Mouse (Mus musculus) stomach, embryonic 16.5 days (tissue): ENCODE measurements at regions not wholly inside any gene's neighbourhood (a gene's known extent, or its start where the extent isn't known, plus 50 kb on each side); places are given as distances from the start of the nearest gene placed in this dataset.
A peak's percentile ranks its signal among the peaks of the same experiment; 100 is the strongest.

ENCODE experiments used
- ATAC-seq: fragments of 200-750 bp; cut with Nextera tagmentation; 2 replicates; pipeline ENCODE4 v1.8.0; 2017; ENCODE audit warnings: moderate number of reproducible peaks, moderate TSS enrichment; ENCODE audit not compliant: insufficient read depth, low FRiP score
- H3K27ac ChIP-seq: fragments of 300-500 bp; sonication (generic); 2 replicates; pipeline ENCODE4 v1.5.1; 2014; ENCODE audit warnings: low read length
- H3K27me3 ChIP-seq: fragments of 300-500 bp; sonication (generic); 2 replicates; pipeline ENCODE4 v1.6.1; 2014; ENCODE audit warnings: low read length, control low read depth, mixed read lengths; ENCODE audit not compliant: control insufficient read depth, insufficient read depth
- H3K36me3 ChIP-seq: fragments of 300-500 bp; sonication (generic); 2 replicates; pipeline ENCODE4 v1.6.1; 2014; ENCODE audit warnings: low read length; ENCODE audit not compliant: control insufficient read depth, insufficient read depth
- H3K4me1 ChIP-seq: fragments of 300-500 bp; sonication (generic); 2 replicates; pipeline ENCODE4 v1.6.1; 2014; ENCODE audit warnings: low read length, control low read depth, mixed read lengths; ENCODE audit not compliant: control insufficient read depth, insufficient read depth
- H3K4me2 ChIP-seq: fragments of 300-500 bp; sonication (generic); 2 replicates; pipeline ENCODE4 v1.6.1; 2014; ENCODE audit warnings: low read depth, low read length, mixed read lengths
- H3K4me3 ChIP-seq: fragments of 300-500 bp; sonication (generic); replicated peaks from 2 replicates; pipeline ENCODE4 v1.5.1; 2014; ENCODE audit warnings: mild to moderate bottlenecking, low read length
- H3K9ac ChIP-seq: fragments of 300-500 bp; sonication (generic); 2 replicates; pipeline ENCODE4 v1.6.1; 2014; ENCODE audit warnings: low read length
- H3K9me3 ChIP-seq: fragments of 300-500 bp; sonication (generic); replicated peaks from 2 replicates; pipeline ENCODE4 v1.6.1; 2016; ENCODE audit warnings: low read length, control low read depth; ENCODE audit not compliant: control insufficient read depth
- WGBS: fragments of 180-500 bp; shearing (Covaris S2); extraction: QIAGEN DNeasy Blood & Tissue Kit; methylation state at CpG from one replicate; pipeline ENCODE4 v1.1.7; 2014; 5-methylcytosine and 5-hydroxymethylcytosine counted together

GRCm38 (mm10) chr1:127152840-127153239 is 52.0 kb upstream of the Mgat5 start:
- Histone ChIP-seq H3K36me3 (no peaks in the 10 kb centered on the region), H3K4me2 (no peak overlapping the region), H3K9ac (no peak overlapping the region), H3K9me3 (no peaks in the 10 kb centered on the region), H3K27ac (no peak overlapping the region), H3K4me1 (no peaks in the 10 kb centered on the region), H3K4me3 (no peak overlapping the region), H3K27me3 (no peaks in the 10 kb centered on the region)
- no peak for ATAC-seq
- WGBS, result 74% methylated on average over 6 of the region's 6 CpGs

GRCm38 (mm10) chr1:127135521-127135920 is 69.3 kb upstream of the Mgat5 start:
- WGBS, result 64% methylated on average over 4 of the region's 4 CpGs
- no peaks in the 10 kb centered on the region for H3K4me1 ChIP-seq

GRCm38 (mm10) chr1:127131871-127132270 is 72.9 kb upstream of the Mgat5 start:
- H3K4me3 ChIP-seq, result no peak overlapping the region
- H3K27me3 ChIP-seq, result no peaks in the 10 kb centered on the region
- no peak overlapping the region for H3K9ac ChIP-seq
- WGBS, result 52% methylated on average over 5 of the region's 5 CpGs
- no peak overlapping the region for H3K4me2 ChIP-seq
- H3K27ac ChIP-seq, result no peak overlapping the region
- peak; percentile 60; the same call in 1 of the 2 replicates for ATAC-seq
- H3K4me1 ChIP-seq, result no peaks in the 10 kb centered on the region
- no peaks in the 10 kb centered on the region for H3K36me3 ChIP-seq
- no peaks in the 10 kb centered on the region for H3K9me3 ChIP-seq

More at GRCm38 (mm10) chr1:127135521-127135920, 69.3 kb upstream of the Mgat5 start:
- Histone ChIP-seq H3K27ac (no peak overlapping the region), H3K4me2 (no peak overlapping the region), H3K9ac (no peak overlapping the region), H3K27me3 (no peaks in the 10 kb centered on the region), H3K36me3 (no peaks in the 10 kb centered on the region), H3K9me3 (no peaks in the 10 kb centered on the region), H3K4me3 (no peak overlapping the region)
- ATAC-seq, result no peak

- H3K4me3 ChIP-seq, result no peak overlapping the region
- no peaks in the 10 kb centered on the region for H3K4me1 ChIP-seq
- no peaks in the 10 kb centered on the region for H3K36me3 ChIP-seq
- 90% methylated on average over 5 of the region's 5 CpGs for WGBS
- H3K4me2 ChIP-seq, result no peak overlapping the region
- ATAC-seq, result no peak
- H3K9me3 ChIP-seq, result no peaks in the 10 kb centered on the region
- no peaks in the 10 kb centered on the region for H3K27me3 ChIP-seq
- no peak overlapping the region for H3K27ac ChIP-seq
- H3K9ac ChIP-seq, result no peak overlapping the region
These were observed 80.0 kb upstream of the Mgat5 start for GRCm38 (mm10) chr1:127124862-127125261.

- no peak overlapping the region for H3K4me3 ChIP-seq
- H3K9me3 ChIP-seq, result 0 out of 2 replicates have a peak, but pooled peaks cover 3% of the 10 kb centered on the region
- H3K36me3 ChIP-seq, result no peaks in the 10 kb centered on the region
- no peak overlapping the region for H3K27ac ChIP-seq
- WGBS, result 69% methylated on average over 1 of the region's 1 CpGs
- H3K4me1 ChIP-seq, result no peaks in the 10 kb centered on the region
- H3K4me2 ChIP-seq, result no peak overlapping the region
- H3K27me3 ChIP-seq, result no peaks in the 10 kb centered on the region
- no peak overlapping the region for H3K9ac ChIP-seq
- no peak for ATAC-seq
These were observed 86.8 kb upstream of the Mgat5 start for GRCm38 (mm10) chr1:127118019-127118418.

- no peaks in the 10 kb centered on the region for H3K27me3 ChIP-seq
- H3K36me3 ChIP-seq, result no peaks in the 10 kb centered on the region
- H3K9me3 ChIP-seq, result no peaks in the 10 kb centered on the region
- no peak for ATAC-seq
- WGBS, result 63% methylated on average over 5 of the region's 5 CpGs
- H3K4me3 ChIP-seq, result no peak overlapping the region
- no peak overlapping the region for H3K9ac ChIP-seq
- no peak overlapping the region for H3K4me2 ChIP-seq
- no peaks in the 10 kb centered on the region for H3K4me1 ChIP-seq
- no peak overlapping the region for H3K27ac ChIP-seq
These were observed 97.3 kb upstream of the Mgat5 start for GRCm38 (mm10) chr1:127107485-127107884.

GRCm38 (mm10) chr1:127105861-127106260 is 99.0 kb upstream of the Mgat5 start:
- 75% methylated on average over 8 of the region's 8 CpGs for WGBS
- Histone ChIP-seq H3K4me2 (no peak overlapping the region), H3K27me3 (no peaks in the 10 kb centered on the region), H3K4me1 (no peaks in the 10 kb centered on the region), H3K4me3 (no peak overlapping the region), H3K9ac (no peak overlapping the region), H3K9me3 (no peaks in the 10 kb centered on the region), H3K27ac (no peak overlapping the region), H3K36me3 (no peaks in the 10 kb centered on the region)
- no peak for ATAC-seq

- no peak overlapping the region for H3K27ac ChIP-seq
- no peak overlapping the region for H3K4me3 ChIP-seq
- no peaks in the 10 kb centered on the region for H3K4me1 ChIP-seq
- no peak overlapping the region for H3K9ac ChIP-seq
- no peak for ATAC-seq
- no peak overlapping the region for H3K4me2 ChIP-seq
- whole genome bisulfite sequencing, result 26% methylated on average over 2 of the region's 2 CpGs
- no peaks in the 10 kb centered on the region for H3K36me3 ChIP-seq
- H3K27me3 ChIP-seq, result no peaks in the 10 kb centered on the region
- no peaks in the 10 kb centered on the region for H3K9me3 ChIP-seq
These were observed 101.2 kb upstream of the Mgat5 start for GRCm38 (mm10) chr1:127103664-127104063.

- no peak overlapping the region for H3K4me3 ChIP-seq
- ATAC-seq, result no peak
- H3K27ac ChIP-seq, result no peak overlapping the region
- no peaks in the 10 kb centered on the region for H3K27me3 ChIP-seq
- H3K9ac ChIP-seq, result no peak overlapping the region
- no peaks in the 10 kb centered on the region for H3K36me3 ChIP-seq
- H3K9me3 ChIP-seq, result no peaks in the 10 kb centered on the region
- H3K4me2 ChIP-seq, result no peak overlapping the region
- no peaks in the 10 kb centered on the region for H3K4me1 ChIP-seq
These were observed 105.9 kb upstream of the Mgat5 start for GRCm38 (mm10) chr1:127098871-127099420.

- H3K27ac ChIP-seq, result no peak overlapping the region
- H3K4me3 ChIP-seq, result no peak overlapping the region
- H3K4me2 ChIP-seq, result no peak overlapping the region
- no peak overlapping the region for H3K9ac ChIP-seq
- no peaks in the 10 kb centered on the region for H3K4me1 ChIP-seq
- H3K27me3 ChIP-seq, result no peaks in the 10 kb centered on the region
- H3K36me3 ChIP-seq, result no peaks in the 10 kb centered on the region
- no peak for ATAC-seq
- H3K9me3 ChIP-seq, result no peaks in the 10 kb centered on the region
These were observed 117.2 kb upstream of the Mgat5 start for GRCm38 (mm10) chr1:127087616-127088015.
